Mouse (Mus musculus) limb, embryonic 11.5 days (tissue): Measurements from ENCODE around the gene Wrap53. TPM values are rescaled to one million over a fixed set of nuclear protein-coding genes. Genes with fewer than 3 reads are reported as not detected.

ENCODE experiments used
- ATAC-seq: fragments of 200-750 bp; cut with Nextera tagmentation; 2 replicates; pipeline ENCODE4 v1.8.0; 2017; ENCODE audit warnings: low read depth; ENCODE audit not compliant: insufficient number of reproducible peaks, low FRiP score, low TSS enrichment
- DNase-seq: peaks from one replicate; pipeline ENCODE4 v3.0.0-alpha.2; 2015; ENCODE audit warnings: low spot score
- H3K27ac ChIP-seq: fragments of 300-500 bp; sonication (generic); replicated peaks from 2 replicates; pipeline ENCODE4 v1.5.1; 2014; ENCODE audit warnings: low read depth, mild to moderate bottlenecking, low read length
- H3K27me3 ChIP-seq: fragments of 300-500 bp; sonication (generic); 2 replicates; pipeline ENCODE4 v1.6.1; 2014; ENCODE audit warnings: mild to moderate bottlenecking, low read length, mixed read lengths; ENCODE audit not compliant: control insufficient read depth, insufficient read depth
- H3K36me3 ChIP-seq: fragments of 300-500 bp; sonication (generic); 2 replicates; pipeline ENCODE4 v1.6.1; 2014; ENCODE audit warnings: mild to moderate bottlenecking, low read length, moderate library complexity, mixed read lengths; ENCODE audit not compliant: control insufficient read depth, insufficient read depth
- H3K4me1 ChIP-seq: fragments of 300-500 bp; sonication (generic); 2 replicates; pipeline ENCODE4 v1.6.1; 2014; ENCODE audit warnings: low read length, mixed read lengths; ENCODE audit not compliant: control insufficient read depth, insufficient read depth
- H3K4me2 ChIP-seq: fragments of 300-500 bp; sonication (generic); 2 replicates; pipeline ENCODE4 v1.6.1; 2014; ENCODE audit warnings: low read depth, mild to moderate bottlenecking, moderate library complexity; ENCODE audit not compliant: severe bottlenecking
- H3K4me3 ChIP-seq: fragments of 300-500 bp; sonication (generic); 2 replicates; pipeline ENCODE4 v1.5.1; 2014; ENCODE audit warnings: low read depth, low read length
- H3K9ac ChIP-seq: fragments of 300-500 bp; sonication (generic); 2 replicates; pipeline ENCODE4 v1.6.1; 2014; ENCODE audit warnings: mild to moderate bottlenecking, low read length
- H3K9me3 ChIP-seq: fragments of 300-500 bp; sonication (generic); 2 replicates; pipeline ENCODE4 v1.6.1; 2016; ENCODE audit warnings: low read length; ENCODE audit not compliant: control insufficient read depth
- WGBS: fragments of 180-500 bp; shearing (Covaris S2); extraction: QIAGEN DNeasy Blood & Tissue Kit; methylation state at CpG from one replicate; pipeline ENCODE4 v1.1.7; 2014; 5-methylcytosine and 5-hydroxymethylcytosine counted together
- polyA plus RNA-seq: library from polyadenylated mRNA; unstranded; fragments of >200 nt; fragmentation: Nextera tagmentation; extraction: Ambion mirVana; gene quantifications from 2 replicates; pipeline ENCODE4 v1.2.1, GENCODE M21; 2014

Gene Wrap53
- polyA plus RNA-seq, 1 experiment from 2014 or later: 46.9 TPM

DNA sequence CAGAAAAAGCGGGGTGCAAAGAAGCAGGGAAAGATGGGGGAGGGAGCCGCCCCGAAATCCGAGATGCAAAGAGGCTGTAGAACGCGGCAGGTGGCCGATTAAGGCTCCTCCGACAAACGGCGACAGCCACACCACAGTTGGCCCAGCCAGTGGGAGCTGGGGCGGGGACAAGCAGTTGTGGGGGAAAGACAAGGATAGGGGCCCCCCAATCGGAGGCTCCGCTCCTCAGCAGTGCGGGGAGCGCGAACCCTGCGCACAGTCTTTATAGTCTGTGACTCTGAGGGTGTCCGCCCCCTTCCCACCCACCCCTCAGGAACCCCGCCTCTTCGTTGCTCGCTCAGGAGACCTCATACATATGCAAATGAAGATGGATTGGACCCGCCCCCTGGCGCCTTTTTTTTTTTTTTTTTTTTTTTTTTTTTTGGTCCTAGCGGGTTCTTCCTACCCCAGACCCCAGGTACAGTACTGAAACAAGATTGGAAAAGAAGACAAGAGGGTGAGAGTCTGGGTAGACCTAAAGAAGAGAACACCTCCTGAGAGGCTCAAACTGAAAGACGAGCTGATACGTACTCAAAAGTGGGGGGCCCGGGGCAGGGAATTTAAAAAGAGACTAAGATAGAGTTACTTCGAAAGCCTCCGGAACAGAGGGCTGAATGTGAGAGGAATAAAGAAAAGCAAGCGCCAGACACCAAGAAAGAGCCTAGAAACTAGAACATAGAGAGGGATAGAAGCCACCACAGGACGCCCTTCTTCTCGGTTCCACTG lies 25.9 kb upstream of the Wrap53 start, which contains the start of gene Atp1b2:
Gene Atp1b2, minus strand, starts transcription at position 217 of the 765 bp plus-strand sequence.
- peak within 1 kb of the TSS; percentile 44 for H3K4me3 ChIP-seq
- no peak within 1 kb of the TSS for H3K27ac ChIP-seq
- peak within 1 kb of the TSS; percentile 99 for H3K4me2 ChIP-seq
- H3K9me3 ChIP-seq: no peaks in the 10 kb centered on the region
- ATAC-seq: peak; percentile 70
- peaks cover 7% of the 10 kb centered on the region for H3K4me1 ChIP-seq
- peaks cover 11% of the 10 kb centered on the region; the same call in 1 of the 2 replicates for H3K27me3 ChIP-seq
- peak within 1 kb of the TSS; percentile 67 for H3K9ac ChIP-seq
- 2% methylated on average over 32 of the region's 32 CpGs for WGBS
- no peaks in the 10 kb centered on the region for H3K36me3 ChIP-seq
- peak; percentile 75 for DNase-seq

DNA sequence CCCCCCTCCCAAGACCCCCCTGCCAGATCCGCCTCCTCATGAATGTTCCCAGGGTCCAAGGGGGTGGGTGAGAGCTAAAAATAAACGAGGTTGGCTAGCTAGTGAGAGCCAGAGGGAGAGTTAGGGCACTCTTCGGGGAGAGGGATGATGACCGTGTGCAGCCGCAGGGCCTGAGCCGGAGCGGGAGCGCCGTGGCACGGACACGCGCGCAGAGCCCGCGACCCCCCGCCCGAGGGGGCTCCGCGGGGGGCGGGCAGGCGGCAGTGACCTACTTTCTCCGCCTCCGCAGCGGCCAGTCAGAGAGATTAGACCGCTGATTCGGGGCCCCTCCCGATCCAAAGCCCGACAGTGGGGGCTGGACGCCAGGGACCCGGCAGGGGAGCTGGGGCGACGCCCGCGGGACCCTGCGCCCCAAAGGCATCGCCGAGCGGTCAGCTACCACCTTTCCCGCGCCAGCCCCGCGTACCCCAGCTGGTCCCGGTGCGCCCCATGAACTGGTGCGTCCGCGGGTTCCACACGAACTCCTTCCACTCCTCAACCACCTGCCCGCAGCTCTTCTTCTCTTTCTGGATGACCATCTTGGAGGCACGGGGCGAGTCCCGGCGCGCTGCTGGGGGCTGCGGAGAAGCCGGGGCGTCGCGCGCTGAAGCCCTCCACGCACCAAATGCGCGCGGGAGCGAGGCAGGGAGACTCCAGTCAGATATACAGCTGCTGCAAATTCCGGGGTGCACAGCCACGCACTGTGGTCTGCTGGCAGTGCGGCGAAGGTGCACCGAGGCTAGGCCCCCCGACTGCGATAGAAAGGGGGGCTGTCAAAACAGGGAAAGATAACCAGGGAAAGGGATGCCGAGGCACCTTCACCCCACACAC lies 25.0 kb upstream of the Wrap53 start:
- ATAC-seq: 0 out of 2 replicates have a peak, but pooled peaks have one; percentile 11
- Histone ChIP-seq H3K4me2 (peak overlapping the region; percentile 99), H3K9me3 (no peaks in the 10 kb centered on the region), H3K27me3 (peaks cover 11% of the 10 kb centered on the region; the same call in 1 of the 2 replicates), H3K36me3 (no peaks in the 10 kb centered on the region), H3K9ac (peak overlapping the region; percentile 67), H3K4me1 (peaks cover 15% of the 10 kb centered on the region), H3K27ac (no peak overlapping the region), H3K4me3 (peak overlapping the region; percentile 44)
- WGBS: under 1% methylated on average over 61 of the region's 73 CpGs
- DNase-seq: peak; percentile 43

DNA sequence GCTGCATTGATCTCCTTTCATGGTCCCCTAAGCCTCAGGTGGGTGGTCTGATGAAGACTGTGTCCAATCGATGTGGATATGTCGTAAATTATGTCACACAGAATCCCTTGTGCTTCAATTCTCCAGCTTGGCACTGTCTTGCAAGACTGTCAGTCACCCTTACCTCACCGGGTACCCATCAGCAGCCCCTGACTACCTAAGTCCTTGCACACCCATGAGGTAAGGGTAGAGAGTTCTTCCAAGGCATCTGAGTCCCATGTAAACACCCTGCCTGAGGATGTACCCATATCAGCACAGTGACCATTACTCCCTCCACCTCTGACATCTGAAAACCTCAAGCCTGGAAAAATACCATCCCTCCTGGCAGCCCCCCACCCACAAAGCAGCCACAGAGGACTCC lies 24.3 kb upstream of the Wrap53 start:
- Histone ChIP-seq H3K9me3 (no peaks in the 10 kb centered on the region), H3K4me2 (peak overlapping the region; percentile 99), H3K27ac (no peak overlapping the region), H3K4me3 (peak overlapping the region; percentile 44), H3K27me3 (peaks cover 11% of the 10 kb centered on the region; the same call in 1 of the 2 replicates), H3K36me3 (no peaks in the 10 kb centered on the region), H3K4me1 (peaks cover 21% of the 10 kb centered on the region), H3K9ac (no peak overlapping the region; the same call in 1 of the 2 replicates)
- no peak for ATAC-seq
- WGBS: 68% methylated on average over 3 of the region's 3 CpGs
- no peak for DNase-seq

DNA sequence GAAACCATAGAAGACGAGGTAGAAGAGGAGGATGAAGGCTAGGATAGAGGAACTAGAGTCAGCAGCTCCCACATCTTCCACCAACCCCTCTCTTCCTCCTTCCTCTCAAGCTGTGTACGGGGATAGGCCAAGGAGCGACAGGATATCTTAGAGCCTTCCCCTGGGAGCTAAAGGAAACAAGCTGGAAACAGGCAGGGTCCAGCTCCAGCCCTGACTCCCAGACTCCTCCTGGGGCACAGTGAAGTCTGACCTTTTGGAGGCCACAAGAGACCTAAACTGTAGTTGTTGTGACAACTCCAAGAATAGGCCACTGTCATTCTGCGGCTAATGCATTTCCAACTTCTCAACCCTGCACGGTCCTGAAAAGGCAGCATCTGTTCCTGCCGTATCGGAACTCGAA lies 23.5 kb upstream of the Wrap53 start:
- no peak overlapping the region for H3K4me2 ChIP-seq
- WGBS: 84% methylated on average over 8 of the region's 8 CpGs
- H3K27me3 ChIP-seq: peaks cover 11% of the 10 kb centered on the region; the same call in 1 of the 2 replicates
- H3K27ac ChIP-seq: no peak overlapping the region
- peaks cover 23% of the 10 kb centered on the region for H3K4me1 ChIP-seq
- DNase-seq (no peak), ATAC-seq (no peak)
- no peaks in the 10 kb centered on the region for H3K9me3 ChIP-seq
- H3K4me3 ChIP-seq: no peak overlapping the region
- no peaks in the 10 kb centered on the region for H3K36me3 ChIP-seq
- no peak overlapping the region for H3K9ac ChIP-seq

DNA sequence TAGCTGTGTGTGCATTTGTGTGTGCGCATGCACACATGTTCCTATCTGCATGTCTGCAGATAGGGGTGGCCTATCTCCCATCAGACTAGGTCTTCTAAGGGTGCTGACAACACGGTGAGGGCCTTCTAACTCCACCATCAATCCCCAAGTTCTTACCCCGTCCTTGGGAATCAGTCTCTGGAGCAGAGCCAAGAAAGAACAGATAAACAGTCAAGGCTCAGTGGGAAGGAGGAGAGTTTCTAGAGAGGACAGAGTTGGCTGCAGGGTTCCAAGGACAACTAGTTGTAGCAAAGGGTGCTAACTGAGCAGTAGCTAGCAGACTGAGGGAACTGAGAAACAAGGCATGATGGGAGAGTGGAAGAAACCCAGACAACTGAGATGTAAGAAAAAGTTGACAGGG lies 21.7 kb upstream of the Wrap53 start:
- no peak overlapping the region for H3K4me3 ChIP-seq
- no peak overlapping the region for H3K27ac ChIP-seq
- WGBS: 91% methylated on average over 3 of the region's 3 CpGs
- no peaks in the 10 kb centered on the region for H3K36me3 ChIP-seq
- H3K4me1 ChIP-seq: peaks cover 23% of the 10 kb centered on the region
- no peaks in the 10 kb centered on the region for H3K9me3 ChIP-seq
- H3K9ac ChIP-seq: no peak overlapping the region
- DNase-seq: no peak
- peaks cover 11% of the 10 kb centered on the region; the same call in 1 of the 2 replicates for H3K27me3 ChIP-seq
- ATAC-seq: no peak
- no peak overlapping the region for H3K4me2 ChIP-seq

DNA sequence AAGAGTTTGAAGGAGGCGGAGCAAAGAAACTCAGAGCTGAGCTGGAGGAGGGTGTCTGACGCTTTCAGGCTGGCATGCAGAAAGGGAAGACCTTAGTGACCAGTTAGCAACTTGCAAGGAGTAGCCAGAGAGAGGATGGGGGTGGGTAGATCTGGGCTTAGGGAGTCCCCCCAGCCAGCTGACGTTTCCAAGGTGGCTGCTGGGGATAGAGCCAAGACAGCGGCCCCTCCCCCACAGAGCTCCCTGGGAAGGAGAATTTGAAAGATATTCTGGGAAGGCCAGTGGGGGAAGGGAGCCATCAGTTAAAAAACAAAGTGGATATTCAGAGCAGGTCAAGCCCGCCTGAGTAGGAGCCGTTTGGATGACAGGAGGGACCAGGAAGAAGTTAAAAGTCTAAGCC lies 20.0 kb upstream of the Wrap53 start:
- H3K4me1 ChIP-seq: peaks cover 23% of the 10 kb centered on the region
- H3K9me3 ChIP-seq: no peaks in the 10 kb centered on the region
- WGBS: 16% methylated on average over 6 of the region's 6 CpGs
- ATAC-seq (no peak), DNase-seq (peak; percentile 63)
- peak overlapping the region; percentile 31; the same call in 1 of the 2 replicates for H3K4me2 ChIP-seq
- H3K27me3 ChIP-seq: peaks cover 7% of the 10 kb centered on the region; the same call in 1 of the 2 replicates
- H3K36me3 ChIP-seq: no peaks in the 10 kb centered on the region
- H3K4me3 ChIP-seq: no peak overlapping the region
- no peak overlapping the region for H3K27ac ChIP-seq
- H3K9ac ChIP-seq: peak overlapping the region; percentile 30; the same call in 1 of the 2 replicates

DNA sequence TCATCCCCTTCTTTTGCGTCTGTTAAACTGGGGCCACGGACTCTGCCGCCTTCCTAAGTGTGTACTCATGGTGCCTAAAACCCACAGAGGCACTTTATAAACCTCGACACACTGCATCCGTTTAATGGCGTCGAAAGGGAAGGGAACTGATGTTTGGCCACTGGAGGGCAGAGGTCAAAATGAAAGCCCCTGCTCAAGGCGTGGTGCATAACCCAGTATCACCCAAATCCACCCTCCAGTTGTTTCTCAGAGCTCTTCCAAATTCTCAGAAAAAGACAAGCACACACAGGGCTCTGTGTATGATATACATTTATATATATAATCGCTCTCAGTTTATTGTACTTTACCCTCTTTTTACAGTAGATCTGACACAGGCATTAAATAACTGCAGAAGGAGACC lies 19.4 kb upstream of the Wrap53 start:
- 9% methylated on average over 9 of the region's 9 CpGs for WGBS
- no peak for DNase-seq

DNA sequence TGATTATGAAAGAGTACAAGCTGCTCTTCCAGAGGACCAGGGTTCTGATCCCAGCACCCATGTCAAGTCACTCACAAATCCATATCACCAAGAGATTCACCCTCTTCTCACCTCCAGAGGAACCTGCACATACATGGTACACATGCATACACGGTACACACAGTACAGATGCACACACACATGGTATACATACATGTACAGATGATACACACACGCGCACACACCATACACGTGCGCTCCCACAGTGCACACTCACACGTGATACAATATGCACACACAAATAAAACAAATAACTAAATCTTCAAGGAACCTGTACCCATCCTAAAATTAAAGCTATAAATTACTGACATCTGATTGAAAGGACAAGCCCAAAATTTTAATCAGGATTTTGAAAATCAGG lies 14.8 kb upstream of the Wrap53 start:
- Histone ChIP-seq H3K27me3 (no peaks in the 10 kb centered on the region), H3K4me2 (no peak overlapping the region), H3K27ac (no peak overlapping the region), H3K9me3 (no peaks in the 10 kb centered on the region), H3K4me3 (no peak overlapping the region), H3K4me1 (peaks cover 6% of the 10 kb centered on the region), H3K9ac (no peak overlapping the region), H3K36me3 (peaks cover 22% of the 10 kb centered on the region)
- 98% methylated on average over 6 of the region's 6 CpGs for WGBS
- no peak for ATAC-seq
- DNase-seq: no peak

More for the DNA sequence above, 19.4 kb upstream of the Wrap53 start:
- Histone ChIP-seq H3K27ac (no peak overlapping the region), H3K4me1 (peaks cover 17% of the 10 kb centered on the region), H3K9me3 (no peaks in the 10 kb centered on the region), H3K27me3 (peaks cover 3% of the 10 kb centered on the region; the same call in 1 of the 2 replicates), H3K4me3 (no peak overlapping the region), H3K4me2 (peak overlapping the region; percentile 31; the same call in 1 of the 2 replicates), H3K9ac (no peak overlapping the region), H3K36me3 (no peaks in the 10 kb centered on the region)
- no peak for ATAC-seq
